Mouse (Mus musculus): ENCODE measurements around the gene Kiss1r.

DNA sequence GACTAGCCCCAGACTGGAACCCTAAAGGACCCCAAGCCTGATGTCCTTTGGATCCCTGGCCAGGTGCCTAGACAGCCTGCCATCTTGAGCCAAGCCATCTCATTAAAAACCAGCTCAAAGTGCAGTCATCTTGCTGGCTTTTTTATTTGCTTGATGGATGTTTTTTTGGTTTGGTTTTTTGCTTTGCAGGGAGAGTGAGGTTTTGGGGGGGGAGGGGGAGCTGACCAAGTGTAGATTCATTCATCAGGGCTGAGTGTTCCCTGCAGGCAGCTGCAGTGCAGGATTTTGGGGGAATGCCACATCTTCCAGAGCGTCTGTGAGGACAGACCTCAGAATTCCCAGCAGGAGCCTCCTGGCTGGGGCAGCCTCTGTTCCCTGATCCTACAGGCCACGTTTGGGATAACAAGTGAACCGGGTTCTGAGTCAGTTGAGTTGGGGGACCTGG, 52.4 kb downstream of the Kiss1r start:
- TF ChIP-seq CTCF (IDR thresholded peaks at IDR 0.05; ENCODE audit: low read depth, low read length) (no peak), GATA1 (IDR thresholded peaks at IDR 0.05; ENCODE audit: borderline replicate concordance, low read length) (no peak), GATA2 (IDR thresholded peaks at IDR 0.05; ENCODE audit: borderline replicate concordance, low read depth, low read length) (no peak), TAL1 (conservative IDR thresholded peaks at IDR 0.05; ENCODE audit: low read depth, low read length) (no peak), POLR2AphosphoS5 (IDR thresholded peaks at IDR 0.05; ENCODE audit: insufficient replicate concordance, low read depth, low read length) (no peak)

All from G1E (cell line).